Mouse (Mus musculus): ENCODE measurements at regions not wholly inside any gene's neighbourhood (a gene's known extent, or its start where the extent isn't known, plus 50 kb on each side); places are given as distances from the start of the nearest gene placed in this dataset.

DNA sequence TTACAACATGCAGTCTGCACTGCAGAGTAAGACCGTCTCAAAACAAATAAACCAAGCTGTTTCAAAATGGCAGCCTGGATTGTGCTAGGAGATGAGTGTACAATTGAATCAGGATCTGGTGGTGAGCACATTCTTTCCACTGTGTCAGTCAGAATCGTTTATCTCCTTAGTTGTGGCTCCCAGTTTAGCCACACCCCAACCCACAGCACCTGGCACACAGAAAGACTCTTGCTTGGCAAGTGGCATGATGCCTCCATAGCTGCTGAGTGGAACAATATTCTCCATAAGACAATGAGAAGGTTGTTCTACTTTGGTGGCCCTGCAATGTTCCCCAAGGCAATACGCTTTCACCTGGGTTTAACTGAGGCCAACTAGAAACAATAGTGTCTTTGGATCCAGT lies 616.6 kb downstream of the Insc start:
- TF ChIP-seq CTCF (IDR thresholded peaks at IDR 0.05) (no peak), EP300 (IDR thresholded peaks at IDR 0.05) (no peak)
